Mouse (Mus musculus) embryonic facial prominence, embryonic 11.5 days (tissue): Measurements from ENCODE around the gene Cuedc1. TPM values are rescaled to one million over a fixed set of nuclear protein-coding genes. Genes with fewer than 3 reads are reported as not detected.

Experiments used
- ATAC-seq: fragments of 200-750 bp; cut with Nextera tagmentation; replicated peaks from 2 replicates; pipeline ENCODE4 v1.8.0; 2017; ENCODE audit warnings: low read depth; ENCODE audit not compliant: insufficient number of reproducible peaks, low FRiP score, low TSS enrichment
- DNase-seq: peaks from one replicate; pipeline ENCODE4 v3.0.0-alpha.2; 2015; ENCODE audit warnings: low spot score
- H3K27ac ChIP-seq: fragments of 300-500 bp; sonication (generic); replicated peaks from 2 replicates; pipeline ENCODE4 v1.5.1; 2014; ENCODE audit warnings: mild to moderate bottlenecking, low read depth, low read length, control low read depth
- H3K27me3 ChIP-seq: fragments of 300-500 bp; sonication (generic); 2 replicates; pipeline ENCODE4 v1.6.1; 2014; ENCODE audit warnings: mild to moderate bottlenecking, low read length, moderate library complexity, mixed read lengths; ENCODE audit not compliant: control insufficient read depth, insufficient read depth
- H3K36me3 ChIP-seq: fragments of 300-500 bp; sonication (generic); replicated peaks from 2 replicates; pipeline ENCODE4 v1.6.1; 2014; ENCODE audit warnings: low read depth, mild to moderate bottlenecking, low read length, moderate library complexity, mixed read lengths; ENCODE audit not compliant: control insufficient read depth, insufficient read depth
- H3K4me1 ChIP-seq: fragments of 300-500 bp; sonication (generic); 2 replicates; pipeline ENCODE4 v1.6.1; 2014; ENCODE audit warnings: low read length, mixed read lengths; ENCODE audit not compliant: control insufficient read depth, insufficient read depth
- H3K4me2 ChIP-seq: fragments of 300-500 bp; sonication (generic); 2 replicates; pipeline ENCODE4 v1.6.1; 2014; ENCODE audit warnings: low read depth, mild to moderate bottlenecking, control low read depth, low read length, moderate library complexity
- H3K4me3 ChIP-seq: fragments of 300-500 bp; sonication (generic); 2 replicates; pipeline ENCODE4 v1.5.1; 2014; ENCODE audit warnings: low read depth, low read length, control low read depth
- H3K9ac ChIP-seq: fragments of 300-500 bp; sonication (generic); replicated peaks from 2 replicates; pipeline ENCODE4 v1.6.1; 2014; ENCODE audit warnings: mild to moderate bottlenecking, control low read depth, low read length
- H3K9me3 ChIP-seq: fragments of 300-500 bp; sonication (generic); replicated peaks from 2 replicates; pipeline ENCODE4 v1.6.1; 2016; ENCODE audit warnings: mild to moderate bottlenecking, low read length, inconsistent platforms, mixed read lengths; ENCODE audit not compliant: control insufficient read depth
- WGBS: fragments of 180-500 bp; shearing (Covaris S2); extraction: QIAGEN DNeasy Blood & Tissue Kit; methylation state at CpG from one replicate; pipeline ENCODE4 v1.1.7; 2014; 5-methylcytosine and 5-hydroxymethylcytosine counted together
- polyA plus RNA-seq: library from polyadenylated mRNA; unstranded; fragments of >200 nt; fragmentation: Nextera tagmentation; extraction: Ambion mirVana; gene quantifications from 2 replicates; pipeline ENCODE4 v1.2.1, GENCODE M21; 2014

Gene Cuedc1
- polyA plus RNA-seq, 1 experiment from 2014 or later = 11.2 TPM

DNA sequence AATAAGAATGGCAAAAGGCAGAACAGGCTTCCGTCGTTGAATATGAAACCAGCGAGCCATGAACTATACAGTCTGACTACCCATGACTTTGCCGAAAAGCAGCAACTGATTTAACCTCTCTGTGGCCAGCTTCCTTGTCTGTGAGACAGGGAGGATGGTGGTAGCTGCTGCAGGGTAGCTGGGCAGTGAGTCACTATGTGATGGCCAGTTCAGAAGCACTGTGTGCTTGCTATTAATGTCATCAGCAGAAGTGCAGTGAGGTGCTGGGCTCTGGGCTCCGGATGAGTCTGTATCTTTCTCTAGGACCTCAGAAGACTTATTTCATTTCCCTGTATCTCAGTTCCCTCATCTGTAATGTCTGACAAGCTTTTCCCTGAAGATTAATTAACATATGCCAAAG, 7.6 kb upstream of the Cuedc1 start:
- Histone ChIP-seq H3K4me1 (peaks cover 6% of the 10 kb centered on the region; the same call in 1 of the 2 replicates), H3K4me3 (no peak overlapping the region), H3K9me3 (no peaks in the 10 kb centered on the region), H3K27me3 (no peaks in the 10 kb centered on the region), H3K4me2 (no peak overlapping the region), H3K36me3 (no peaks in the 10 kb centered on the region), H3K9ac (no peak overlapping the region), H3K27ac (no peak overlapping the region)
- ATAC-seq (no peak), DNase-seq (no peak)
- 79% methylated on average over 5 of the region's 5 CpGs for whole genome bisulfite sequencing

- whole genome bisulfite sequencing = 90% methylated on average over 1 of the region's 1 CpGs
- DNase-seq (no peak), ATAC-seq (no peak)
- Histone ChIP-seq H3K9me3 (no peaks in the 10 kb centered on the region), H3K9ac (no peak overlapping the region), H3K4me3 (no peak overlapping the region), H3K4me2 (no peak overlapping the region), H3K36me3 (no peaks in the 10 kb centered on the region), H3K27me3 (no peaks in the 10 kb centered on the region), H3K4me1 (no peaks in the 10 kb centered on the region), H3K27ac (no peak overlapping the region)
Observed at GRCm38 (mm10) chr11:88091949-88092348, 5.9 kb upstream of the Cuedc1 start.

- H3K4me1 ChIP-seq = no peaks in the 10 kb centered on the region
- H3K36me3 ChIP-seq = no peaks in the 10 kb centered on the region
- H3K27ac ChIP-seq = no peak overlapping the region
- H3K9me3 ChIP-seq = no peaks in the 10 kb centered on the region
- no peak overlapping the region for H3K4me3 ChIP-seq
- no peak for DNase-seq
- ATAC-seq = no peak
- no peak overlapping the region for H3K4me2 ChIP-seq
- H3K9ac ChIP-seq = no peak overlapping the region
- WGBS = 12% methylated on average over 4 of the region's 4 CpGs
- no peaks in the 10 kb centered on the region for H3K27me3 ChIP-seq
Observed at GRCm38 (mm10) chr11:88097173-88097572, 685 bp upstream of the Cuedc1 start.

GRCm38 (mm10) chr11:88098787-88099598, 1.1 kb downstream of the Cuedc1 start:
- Histone ChIP-seq H3K9me3 (no peaks in the 10 kb centered on the region), H3K4me2 (peak overlapping the region; percentile 88), H3K27ac (peak overlapping the region; percentile 89), H3K36me3 (no peaks in the 10 kb centered on the region), H3K27me3 (no peaks in the 10 kb centered on the region), H3K9ac (peak overlapping the region; percentile 97), H3K4me3 (peak overlapping the region; percentile 89), H3K4me1 (no peaks in the 10 kb centered on the region)
- DNase-seq (peak; percentile 82), ATAC-seq (peak; percentile 50)
- WGBS = under 1% methylated on average over 76 of the region's 95 CpGs

DNA sequence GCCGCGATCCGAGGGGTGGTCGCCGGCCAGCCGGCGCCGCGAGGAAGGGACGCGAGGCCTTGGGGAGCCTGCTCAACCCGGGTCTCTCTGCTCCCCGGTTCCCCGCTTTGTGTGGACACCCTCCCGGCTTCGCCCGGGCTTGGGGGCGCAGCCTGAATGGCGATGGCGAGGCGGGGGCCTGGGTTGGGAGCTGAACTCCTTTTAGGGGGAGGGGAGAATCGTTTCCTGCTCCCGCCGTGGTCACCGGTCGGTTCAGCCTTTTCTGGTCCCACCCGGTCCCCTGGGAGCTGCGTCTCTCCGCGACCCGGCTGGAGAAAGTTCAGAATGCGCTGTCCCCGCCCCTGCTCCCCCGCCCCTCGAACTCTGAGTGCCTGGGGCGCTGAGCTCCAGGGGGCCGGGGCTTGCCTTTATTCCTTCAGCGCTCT, 1.8 kb downstream of the Cuedc1 start:
- ATAC-seq (peak; percentile 42; the same call in 1 of the 2 replicates), DNase-seq (peak; percentile 73)
- Histone ChIP-seq H3K27me3 (no peaks in the 10 kb centered on the region), H3K4me1 (no peaks in the 10 kb centered on the region), H3K4me2 (peak overlapping the region; percentile 88), H3K27ac (peak overlapping the region; percentile 89), H3K9me3 (no peaks in the 10 kb centered on the region), H3K36me3 (no peaks in the 10 kb centered on the region), H3K4me3 (peak overlapping the region; percentile 89), H3K9ac (peak overlapping the region; percentile 97)
- under 1% methylated on average over 38 of the region's 38 CpGs for WGBS

GRCm38 (mm10) chr11:88100170-88100569, 2.3 kb downstream of the Cuedc1 start:
- H3K27ac ChIP-seq = no peak overlapping the region
- H3K9ac ChIP-seq = 0 out of 2 replicates have a peak overlapping the region, but pooled peaks have one; percentile 18

DNA sequence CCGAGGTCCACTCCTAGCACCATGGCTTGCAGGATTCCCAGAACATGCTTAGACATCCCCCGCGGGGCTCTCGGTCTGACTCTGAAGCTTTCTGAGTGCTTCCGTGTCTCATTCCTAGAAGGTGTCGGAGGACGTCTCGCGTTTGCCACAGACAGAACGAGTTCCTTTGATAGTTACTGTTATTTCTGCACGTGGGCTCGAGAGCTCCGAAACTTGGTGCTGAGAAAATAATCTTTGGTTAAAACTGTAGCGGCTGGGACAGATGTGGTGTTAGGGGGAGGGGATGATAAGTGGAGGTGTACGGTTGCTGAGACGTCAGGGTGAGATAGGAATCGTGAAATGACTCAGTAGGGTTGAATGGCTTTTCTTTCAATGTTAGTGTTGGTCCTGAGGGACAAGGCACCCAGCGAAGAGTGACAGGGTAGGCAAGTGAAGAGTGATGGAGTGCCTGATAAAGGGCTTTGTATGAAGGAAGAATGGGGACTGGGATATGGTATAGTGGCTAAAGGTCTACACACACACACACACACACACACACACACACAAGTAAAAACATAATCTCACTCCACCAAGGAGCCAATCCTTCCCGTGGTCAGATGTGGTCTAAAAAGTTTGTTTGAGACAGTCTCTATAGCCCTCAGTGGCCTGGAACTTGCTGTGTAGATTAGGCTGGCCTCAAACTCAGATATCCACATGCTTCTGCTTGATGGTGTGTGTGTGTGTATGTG, 5.5 kb downstream of the Cuedc1 start:
- H3K36me3 ChIP-seq = no peaks in the 10 kb centered on the region
- H3K9me3 ChIP-seq = no peaks in the 10 kb centered on the region
- no peaks in the 10 kb centered on the region for H3K4me1 ChIP-seq
- no peak for DNase-seq
- no peak overlapping the region for H3K27ac ChIP-seq
- no peak overlapping the region for H3K4me2 ChIP-seq
- 90% methylated on average over 19 of the region's 19 CpGs for WGBS
- no peaks in the 10 kb centered on the region for H3K27me3 ChIP-seq
- no peak overlapping the region for H3K9ac ChIP-seq
- H3K4me3 ChIP-seq = no peak overlapping the region
- no peak for ATAC-seq

More at GRCm38 (mm10) chr11:88100170-88100569, 2.3 kb downstream of the Cuedc1 start:
- Histone ChIP-seq H3K4me3 (peak overlapping the region; percentile 89), H3K9me3 (no peaks in the 10 kb centered on the region), H3K27me3 (no peaks in the 10 kb centered on the region), H3K4me2 (peak overlapping the region; percentile 88), H3K36me3 (no peaks in the 10 kb centered on the region), H3K4me1 (no peaks in the 10 kb centered on the region)
- WGBS = 34% methylated on average over 4 of the region's 4 CpGs
- ATAC-seq (no peak), DNase-seq (no peak)
